Mouse (Mus musculus) cerebellum, adult 2 months (tissue): ENCODE measurements around the gene Atp6v0d1. TPM values are rescaled to one million over a fixed set of nuclear protein-coding genes. Genes with fewer than 3 reads are reported as not detected.
"Not testable (repeated sequence)": the region's sequence is repeated elsewhere in the genome, so short reads cannot be mapped to it uniquely, and the experiment has no call there.

Experiments
- DNase-seq, 2 experiments: peaks; one replicate each; pipeline ENCODE4 v3.0.0; 2021
- H3K27ac ChIP-seq: fragments of 200-500 bp; 2 replicates; pipeline ENCODE4 v1.5.1; 2012; ENCODE audit warnings: low read length, control low read depth, inconsistent platforms; ENCODE audit not compliant: insufficient read depth
- H3K27me3 ChIP-seq: fragments of 200-500 bp; 2 replicates; pipeline ENCODE4 v1.6.1; 2012; ENCODE audit warnings: inconsistent platforms, mild to moderate bottlenecking, low read length, moderate library complexity; ENCODE audit not compliant: control insufficient read depth, insufficient read depth
- H3K4me1 ChIP-seq: fragments of 200-500 bp; 2 replicates; pipeline ENCODE4 v1.6.1; 2011; ENCODE audit warnings: low read length; ENCODE audit not compliant: control insufficient read depth, insufficient read depth
- H3K4me3 ChIP-seq: fragments of 200-500 bp; replicated peaks from 2 replicates; pipeline ENCODE3; 2011; ENCODE audit warnings: mild to moderate bottlenecking, low read depth, low read length, control low read depth; ENCODE audit not compliant: insufficient read depth
- CTCF ChIP-seq: fragments of 200-500 bp; IDR thresholded peaks from 2 replicates; pipeline ENCODE4 v1.5.1; 2011; ENCODE audit warnings: low read depth, mild to moderate bottlenecking, control low read depth, low read length, moderate library complexity, borderline replicate concordance; ENCODE audit not compliant: insufficient read depth
- POLR2A ChIP-seq: fragments of 200-500 bp; IDR thresholded peaks from 2 replicates; pipeline ENCODE4 v1.6.1; 2011; ENCODE audit warnings: low read length, control low read depth, borderline replicate concordance; ENCODE audit not compliant: insufficient read depth
- WGBS: fragments of 180-500 bp; shearing (Covaris S2); methylation state at CpG from one replicate; pipeline ENCODE4 v1.1.7; 2018; 5-methylcytosine and 5-hydroxymethylcytosine counted together
- polyA plus RNA-seq: library from polyadenylated mRNA; depleted of rRNA; stranded (reverse); fragments of >200 nt; gene quantifications from 2 replicates; pipeline ENCODE4 v1.2.3, GENCODE M21; 2012

Gene Atp6v0d1
- polyA plus RNA-seq, 1 experiment: 336 TPM

DNA sequence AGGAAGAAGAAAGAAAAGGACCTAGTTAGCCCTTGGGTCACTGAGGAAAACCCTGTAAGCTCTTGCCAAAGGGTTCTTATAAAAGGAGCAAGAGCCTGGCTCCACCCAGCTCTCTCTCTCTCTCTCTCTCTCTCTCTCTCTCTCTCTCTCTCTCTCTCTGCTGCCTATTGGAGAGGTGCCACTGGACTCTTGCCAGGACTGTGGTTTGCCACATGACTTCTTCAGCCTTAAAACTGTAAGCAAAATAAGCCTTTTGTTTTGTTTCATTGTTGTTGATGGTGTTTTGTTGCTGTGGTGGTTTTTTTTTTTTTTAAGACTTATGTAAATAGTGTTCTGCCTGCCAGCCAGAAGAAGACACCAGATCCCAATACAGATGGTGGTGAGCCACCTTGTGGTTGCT, 7.6 kb upstream of the Atp6v0d1 start:
- H3K4me3 ChIP-seq: no peak overlapping the region
- TF ChIP-seq POLR2A: no peak
- no peak for TF ChIP-seq CTCF
- peak in 1 of 2 experiments; percentile 28 for DNase-seq

GRCm38 (mm10) chr8:105571810-105572209, 6.0 kb upstream of the Atp6v0d1 start:
- 92% methylated on average over 9 of the region's 9 CpGs for WGBS
- Histone ChIP-seq H3K27me3 (no peaks in the 10 kb centered on the region), H3K4me3 (no peak overlapping the region), H3K27ac (no peak overlapping the region), H3K4me1 (peaks cover 7% of the 10 kb centered on the region)
- no peak for TF ChIP-seq POLR2A
- no peak for TF ChIP-seq CTCF
- no peak for DNase-seq

More for the DNA sequence above, 7.6 kb upstream of the Atp6v0d1 start:
- peaks cover 3% of the 10 kb centered on the region; the same call in 1 of the 2 replicates for H3K4me1 ChIP-seq
- H3K27me3 ChIP-seq: no peaks in the 10 kb centered on the region
- no peak overlapping the region for H3K27ac ChIP-seq

- 31% methylated on average over 27 of the region's 27 CpGs for WGBS
Observed at GRCm38 (mm10) chr8:105566703-105567595, 1.1 kb upstream of the Atp6v0d1 start.

GRCm38 (mm10) chr8:105565401-105565881, 406 bp downstream of the Atp6v0d1 start:
- H3K27me3 ChIP-seq: no peaks in the 10 kb centered on the region
- DNase-seq: no peak
- peak overlapping the region; percentile 37 for H3K27ac ChIP-seq
- under 1% methylated on average over 31 of the region's 31 CpGs for WGBS
- H3K4me3 ChIP-seq: peak overlapping the region; percentile 76
- H3K4me1 ChIP-seq: peaks cover 7% of the 10 kb centered on the region
- no peak for TF ChIP-seq CTCF
- TF ChIP-seq POLR2A: no peak

More at GRCm38 (mm10) chr8:105566703-105567595, 1.1 kb upstream of the Atp6v0d1 start:
- Histone ChIP-seq H3K4me1 (peaks cover 7% of the 10 kb centered on the region), H3K27ac (no peak overlapping the region), H3K4me3 (peak overlapping the region; percentile 53), H3K27me3 (no peaks in the 10 kb centered on the region)
- DNase-seq: peak in 1 of 2 experiments; percentile 31
- TF ChIP-seq POLR2A (no peak), CTCF (no peak)

- DNase-seq, H3K27me3 ChIP-seq, H3K27ac ChIP-seq: not testable (repeated sequence)
- Histone ChIP-seq H3K4me3 (peak overlapping the region; percentile 76), H3K4me1 (peaks cover 12% of the 10 kb centered on the region)
- WGBS: 45% methylated on average over 9 of the region's 9 CpGs
Observed at GRCm38 (mm10) chr8:105564573-105565229, 1.1 kb downstream of the Atp6v0d1 start.

DNA sequence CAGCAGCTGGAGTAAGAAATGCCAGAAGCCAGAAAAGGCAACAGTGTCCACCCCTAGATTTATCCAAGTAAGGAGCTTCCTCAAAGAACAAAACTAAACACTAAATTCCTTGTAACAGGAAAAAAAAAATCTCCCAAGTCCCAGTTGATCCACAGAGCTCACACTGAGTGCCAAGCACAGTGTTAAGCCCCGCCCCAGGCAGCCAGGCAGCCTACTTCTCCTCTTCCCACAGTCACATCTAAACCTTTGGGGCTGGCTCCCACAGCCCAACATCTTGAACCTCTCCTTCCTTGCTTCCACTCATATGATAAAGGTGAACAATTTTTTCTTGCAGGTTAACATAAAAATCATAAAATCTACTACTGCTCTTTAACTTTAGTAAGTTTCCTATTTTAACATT, 2.0 kb downstream of the Atp6v0d1 start:
- 82% methylated on average over 1 of the region's 1 CpGs for WGBS
- TF ChIP-seq CTCF: no peak
- no peak for TF ChIP-seq POLR2A
- Histone ChIP-seq H3K27ac (no peak overlapping the region), H3K4me1 (peaks cover 12% of the 10 kb centered on the region), H3K4me3 (no peak overlapping the region), H3K27me3 (no peaks in the 10 kb centered on the region)
- DNase-seq: no peak

GRCm38 (mm10) chr8:105562863-105563262, 3.0 kb downstream of the Atp6v0d1 start:
- Histone ChIP-seq H3K4me3 (no peak overlapping the region), H3K27ac (no peak overlapping the region), H3K4me1 (peaks cover 12% of the 10 kb centered on the region), H3K27me3 (no peaks in the 10 kb centered on the region)
- 53% methylated on average over 3 of the region's 3 CpGs for WGBS
- no peak for DNase-seq
- TF ChIP-seq POLR2A (no peak), CTCF (no peak)
